Mouse (Mus musculus): ENCODE measurements around the gene Vps52. TPM values are rescaled to one million over a fixed set of nuclear protein-coding genes. Genes with fewer than 3 reads are reported as not detected.

Vps52 gene
- 10 to 100 TPM; 85.0 to 95.9 TPM for total RNA-seq (2021)

DNA sequence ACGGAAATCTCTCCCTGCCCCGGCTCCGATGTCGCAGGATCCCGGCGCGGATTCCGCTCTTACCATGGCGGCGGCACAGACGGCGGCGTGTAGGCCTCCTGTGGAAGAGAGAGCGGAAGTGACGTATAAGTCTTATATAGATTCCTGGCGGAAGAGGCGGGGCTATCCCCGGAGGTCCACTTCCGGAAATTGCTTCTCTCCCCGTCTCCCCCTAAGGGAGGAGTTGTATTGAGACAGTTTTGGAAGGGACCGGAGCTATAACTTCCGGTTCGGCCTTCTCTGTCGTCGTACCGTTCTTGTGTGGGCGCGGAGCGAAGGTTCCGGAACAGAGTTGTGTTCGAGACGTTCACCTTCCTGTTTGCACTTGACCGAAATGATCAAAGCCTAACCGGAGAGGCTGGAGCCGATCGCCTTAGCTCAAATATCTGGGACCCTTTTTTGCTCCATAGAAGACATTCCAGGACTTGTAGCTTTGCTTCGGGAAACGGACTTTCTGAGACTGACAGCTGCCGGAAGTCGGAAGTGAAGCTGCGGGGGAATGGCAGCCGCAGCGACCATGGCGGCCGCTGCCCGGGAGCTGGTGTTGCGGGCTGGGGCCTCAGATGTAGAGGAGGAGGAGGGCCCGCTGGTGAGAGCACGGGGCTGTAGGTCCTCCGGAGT, at the start of gene Vps52, which contains the start of gene Rps18:
Vps52 (plus strand) TSS at position 258 of the 660 bp plus-strand sequence.
Rps18 (minus strand) TSS at position 447 of the 660 bp plus-strand sequence.
- peak; percentile 91 for DNase-seq (ENCODE audit: extremely low spot score in 1 of 2, low spot score in 1 of 2)

DNA sequence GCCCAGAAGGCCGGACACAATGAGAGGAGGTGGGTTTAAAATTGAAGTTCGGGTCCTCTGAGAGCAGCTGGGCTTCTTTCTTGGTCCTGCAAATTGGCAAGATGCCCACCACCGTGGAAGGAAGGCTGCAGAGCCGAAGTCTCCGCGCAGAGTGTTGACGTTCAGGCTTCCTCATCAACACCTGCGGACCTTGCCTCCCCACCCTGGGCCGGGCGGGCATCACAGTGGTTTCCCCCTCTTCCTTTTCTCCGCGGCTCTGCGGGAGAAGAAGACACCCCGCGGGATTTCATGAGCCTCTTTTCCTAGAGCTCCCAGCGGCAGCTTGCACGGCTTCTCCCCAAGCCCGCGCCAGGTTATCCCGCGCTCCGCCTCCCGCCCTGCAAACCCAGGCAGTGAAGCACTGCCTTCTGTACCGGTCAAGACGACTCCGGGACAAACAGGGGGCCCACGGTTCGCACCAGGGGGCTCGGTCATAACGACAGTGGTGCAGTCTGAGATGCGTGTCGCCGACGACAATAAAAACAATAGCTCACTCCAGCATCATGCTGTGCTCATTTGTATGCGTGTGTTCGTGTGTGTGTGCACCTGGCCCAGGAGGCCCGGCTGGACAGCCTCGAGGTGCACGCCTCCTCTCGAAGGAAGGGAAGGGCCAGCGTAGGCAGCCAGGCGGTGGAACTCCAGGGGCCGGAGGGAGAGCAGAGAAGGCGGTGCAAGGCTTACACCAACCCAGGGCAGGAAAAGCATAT, 47.1 kb upstream of the Vps52 start:
- DNase-seq (ENCODE audit: extremely low spot score in 1 of 2, low spot score in 1 of 2): peak; percentile 36 to 48

DNA sequence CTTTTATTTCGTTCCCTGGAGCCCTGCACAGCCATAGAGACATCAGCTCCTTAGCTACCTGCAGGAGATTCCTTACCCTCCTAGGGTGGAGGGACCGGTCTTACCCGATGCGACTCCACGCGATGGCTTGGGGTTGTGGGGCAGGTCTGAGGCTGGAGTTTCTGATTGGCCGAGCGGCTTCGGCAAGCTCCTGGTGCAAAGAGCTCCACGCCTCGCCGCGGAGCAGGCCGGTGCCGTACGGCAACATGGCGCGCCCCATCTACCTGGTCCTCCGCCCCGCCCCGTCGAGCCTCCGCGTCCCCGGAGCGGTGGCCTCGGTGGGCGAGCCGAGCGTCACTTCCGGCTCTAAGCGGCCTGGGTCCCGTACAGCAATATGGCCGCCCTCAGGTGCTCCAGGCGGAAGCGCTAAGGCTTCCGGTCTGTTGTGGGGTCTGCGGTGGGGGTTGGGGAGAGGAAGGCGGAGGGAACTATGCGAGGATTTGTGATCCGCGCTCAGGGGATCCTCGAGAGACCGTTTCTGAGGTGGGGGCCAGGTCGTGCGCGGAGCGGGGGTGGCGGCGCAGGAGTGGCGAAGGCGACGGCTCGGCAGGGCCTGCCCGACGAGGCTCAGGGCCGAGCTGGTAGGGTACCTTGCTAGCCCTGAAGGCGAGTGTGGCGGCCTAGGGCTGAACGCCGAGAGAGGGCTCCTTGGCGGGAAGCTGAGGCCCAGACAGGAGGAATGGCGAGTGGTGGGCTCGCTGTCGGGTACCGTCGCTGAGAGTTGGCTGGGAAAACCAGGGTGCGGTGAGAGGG, 46.3 kb upstream of the Vps52 start, which contains the start of gene Daxx:
Daxx (plus strand) TSS at position 338 of the 792 bp plus-strand sequence.
- peak; percentile 91 to 96 for DNase-seq (ENCODE audit: extremely low spot score in 1 of 2, low spot score in 1 of 2)

DNA sequence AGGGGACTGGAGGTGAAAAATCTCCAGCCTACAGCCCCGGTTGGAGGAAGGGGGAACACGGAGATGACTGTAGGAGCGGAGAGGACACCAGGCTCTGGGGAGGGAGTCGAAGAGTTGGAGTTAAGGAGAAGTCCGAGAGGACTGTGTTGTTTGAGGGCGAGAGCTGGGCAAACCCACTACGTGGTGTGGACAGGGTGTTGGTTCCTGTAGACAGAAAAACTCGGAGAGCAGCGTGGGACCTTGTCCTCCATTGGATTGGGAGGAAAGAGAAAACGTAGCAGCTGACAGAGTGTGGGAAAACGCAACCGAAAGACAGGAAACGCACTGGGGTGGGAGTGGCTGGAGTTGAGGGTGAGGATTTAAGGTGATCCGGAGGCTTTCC, 45.8 kb upstream of the Vps52 start:
- DNase-seq (ENCODE audit: extremely low spot score in 1 of 2, low spot score in 1 of 2): no peak

DNA sequence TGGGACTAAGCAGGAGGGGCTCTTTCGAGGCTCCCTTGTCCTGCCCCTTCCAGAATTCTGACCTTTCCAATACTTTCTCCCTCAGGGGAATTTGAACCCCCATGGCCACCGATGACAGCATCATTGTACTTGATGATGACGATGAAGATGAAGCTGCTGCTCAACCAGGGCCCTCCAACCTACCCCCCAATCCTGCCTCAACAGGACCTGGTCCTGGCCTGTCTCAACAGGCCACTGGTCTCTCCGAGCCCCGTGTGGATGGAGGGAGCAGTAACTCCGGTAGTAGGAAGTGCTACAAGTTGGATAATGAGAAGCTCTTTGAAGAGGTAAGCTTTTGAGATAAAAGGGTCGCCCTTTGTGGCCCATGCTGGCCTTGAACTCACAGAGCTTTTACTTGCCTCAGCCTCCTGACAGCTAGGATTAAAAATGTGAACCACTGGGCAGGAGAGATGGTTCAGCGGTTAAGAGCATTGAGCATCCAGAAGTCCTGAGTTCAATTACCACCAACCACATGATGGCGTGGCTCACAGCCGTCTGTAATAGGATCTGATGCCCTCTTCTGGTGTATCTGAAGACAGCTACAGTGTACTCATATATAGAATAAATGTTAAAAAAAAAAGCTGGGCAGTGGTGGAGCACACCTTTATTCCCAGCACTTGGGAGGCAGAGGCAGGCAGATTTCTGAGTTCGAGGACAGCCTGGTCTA, 45.1 kb upstream of the Vps52 start:
- DNase-seq (ENCODE audit: extremely low spot score in 1 of 2, low spot score in 1 of 2): no peak

DNA sequence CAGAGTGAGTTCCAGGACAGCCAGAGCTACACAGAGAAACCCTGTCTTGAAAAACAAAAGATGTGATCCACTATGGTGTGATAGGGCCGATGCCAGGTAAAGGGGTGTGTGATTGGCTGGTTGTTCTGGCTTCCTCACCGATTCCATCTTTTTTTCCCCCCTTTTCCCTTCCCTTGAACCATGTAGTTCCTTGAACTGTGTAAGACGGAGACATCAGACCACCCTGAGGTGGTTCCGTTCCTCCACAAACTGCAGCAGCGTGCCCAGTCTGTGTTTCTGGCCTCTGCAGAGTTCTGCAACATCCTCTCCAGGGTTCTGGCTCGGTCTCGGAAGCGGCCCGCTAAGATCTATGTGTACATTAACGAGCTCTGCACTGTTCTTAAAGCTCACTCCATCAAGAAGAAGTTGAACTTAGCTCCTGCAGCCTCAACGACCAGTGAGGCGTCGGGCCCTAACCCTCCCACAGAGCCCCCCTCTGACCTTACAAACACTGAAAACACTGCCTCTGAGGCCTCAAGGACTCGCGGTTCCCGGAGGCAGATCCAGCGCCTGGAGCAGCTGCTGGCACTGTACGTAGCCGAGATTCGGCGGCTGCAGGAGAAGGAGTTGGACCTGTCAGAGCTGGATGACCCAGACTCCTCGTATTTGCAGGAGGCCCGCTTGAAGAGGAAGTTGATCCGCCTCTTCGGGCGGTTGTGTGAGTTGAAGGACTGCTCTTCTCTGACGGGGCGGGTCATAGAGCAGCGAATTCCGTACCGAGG, 44.4 kb upstream of the Vps52 start:
- DNase-seq (ENCODE audit: extremely low spot score in 1 of 2, low spot score in 1 of 2): no peak

DNA sequence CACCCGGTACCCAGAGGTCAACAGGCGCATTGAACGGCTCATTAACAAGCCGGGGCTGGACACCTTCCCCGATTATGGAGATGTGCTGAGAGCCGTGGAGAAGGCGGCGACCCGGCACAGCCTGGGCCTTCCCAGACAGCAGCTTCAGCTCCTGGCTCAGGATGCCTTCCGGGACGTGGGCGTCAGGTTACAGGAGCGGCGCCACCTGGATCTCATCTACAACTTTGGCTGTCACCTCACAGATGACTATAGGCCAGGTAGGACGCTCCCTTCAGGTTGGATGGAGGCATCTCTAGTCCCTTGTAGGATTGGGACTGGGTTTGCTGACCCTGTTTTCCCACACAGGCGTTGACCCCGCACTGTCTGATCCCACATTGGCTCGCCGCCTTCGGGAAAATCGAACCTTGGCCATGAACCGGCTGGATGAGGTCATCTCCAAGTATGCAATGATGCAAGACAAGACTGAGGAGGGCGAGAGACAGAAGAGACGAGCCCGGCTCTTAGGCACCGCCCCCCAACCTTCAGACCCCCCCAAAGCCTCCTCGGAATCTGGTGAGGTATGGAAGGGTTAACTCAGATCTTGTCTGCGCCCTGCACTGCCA, 43.7 kb upstream of the Vps52 start:
- no peak for DNase-seq (ENCODE audit: extremely low spot score in 1 of 2, low spot score in 1 of 2)

DNA sequence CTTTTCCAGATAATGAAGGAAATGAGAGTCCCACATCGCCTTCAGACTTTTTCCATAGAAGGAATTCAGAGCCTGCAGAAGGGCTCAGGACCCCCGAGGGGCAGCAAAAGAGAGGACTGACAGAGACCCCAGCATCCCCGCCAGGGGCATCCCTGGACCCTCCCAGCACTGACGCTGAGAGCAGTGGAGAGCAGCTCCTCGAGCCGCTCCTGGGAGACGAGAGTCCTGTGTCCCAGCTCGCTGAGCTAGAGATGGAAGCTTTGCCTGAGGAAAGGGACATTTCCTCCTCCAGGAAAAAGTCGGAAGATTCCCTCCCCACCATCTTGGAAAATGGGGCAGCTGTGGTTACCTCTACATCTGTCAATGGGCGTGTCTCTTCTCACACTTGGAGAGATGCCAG, 42.3 kb upstream of the Vps52 start:
- no peak for DNase-seq (ENCODE audit: extremely low spot score in 1 of 2, low spot score in 1 of 2)

DNA sequence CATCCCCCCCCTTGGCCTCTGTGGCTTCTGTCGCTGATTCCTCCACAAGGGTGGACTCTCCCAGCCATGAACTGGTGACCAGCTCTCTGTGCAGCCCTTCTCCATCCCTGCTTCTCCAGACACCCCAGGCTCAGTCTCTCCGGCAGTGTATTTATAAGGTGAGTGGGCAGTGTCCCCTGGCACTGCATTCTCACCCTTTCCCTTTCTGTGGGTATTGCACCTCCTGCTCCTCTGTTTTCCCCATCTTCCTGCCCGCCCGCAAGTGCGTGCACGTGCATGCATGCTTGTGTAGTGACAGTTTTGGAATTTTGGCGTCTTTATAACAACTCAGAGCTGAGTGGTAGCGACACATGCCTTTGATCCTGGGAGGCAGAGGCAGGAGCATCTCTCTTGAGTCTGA, 41.7 kb upstream of the Vps52 start:
- no peak for DNase-seq (ENCODE audit: extremely low spot score in 1 of 2, low spot score in 1 of 2)

DNA sequence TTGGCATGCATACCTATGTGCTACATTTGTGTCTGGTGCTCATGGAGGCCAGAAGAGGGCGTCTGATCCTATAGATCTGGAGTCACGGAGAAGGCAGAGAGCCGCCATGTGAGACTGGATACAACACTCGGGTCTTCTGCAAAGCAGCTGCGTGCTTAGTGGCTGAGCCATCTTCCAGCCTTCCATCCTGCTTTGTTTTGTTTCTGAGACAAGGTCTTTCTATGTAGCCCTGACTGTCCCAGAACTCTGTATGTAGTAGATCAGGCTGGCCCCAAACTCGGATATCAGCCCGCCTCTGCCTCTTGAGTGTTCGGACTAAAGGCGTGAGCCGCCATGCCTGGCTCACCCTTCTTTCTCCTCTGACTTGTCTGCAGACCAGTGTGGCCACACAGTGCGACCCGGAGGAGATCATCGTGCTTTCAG, 40.6 kb upstream of the Vps52 start:
- DNase-seq (ENCODE audit: extremely low spot score in 1 of 2, low spot score in 1 of 2): no peak

DNA sequence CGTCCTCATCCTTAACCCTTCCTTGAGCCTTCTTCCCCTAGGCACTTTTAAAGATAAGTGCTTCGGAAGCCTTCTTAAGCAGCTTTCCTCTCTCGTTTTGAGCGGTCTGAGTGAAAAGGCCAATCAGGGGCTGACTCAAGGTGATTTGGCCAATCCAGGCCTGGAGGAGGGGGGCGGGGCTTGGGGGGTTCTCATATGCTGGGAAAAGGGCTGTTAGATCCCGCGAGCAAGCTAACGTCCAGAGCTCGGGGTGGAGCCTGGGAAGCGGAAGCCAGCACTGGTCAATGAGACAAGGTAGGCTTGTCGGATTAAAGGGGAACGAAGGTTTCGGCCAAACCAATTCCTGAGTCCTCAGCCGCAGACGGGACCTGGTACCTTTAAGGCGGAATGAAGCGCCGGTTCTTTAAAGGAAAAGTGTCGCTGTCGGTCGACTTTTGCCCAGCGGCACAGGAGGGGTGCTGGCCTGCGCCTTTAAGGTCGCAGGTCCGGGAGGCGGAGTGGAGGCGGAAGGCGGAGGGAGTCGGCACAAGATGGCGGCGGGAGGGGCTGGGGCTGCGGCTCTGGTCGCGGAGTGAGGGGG, 39.9 kb upstream of the Vps52 start, which contains the start of the genes Tapbp and Zbtb22:
Tapbp (plus strand) TSS at position 229 of the 580 bp plus-strand sequence.
Zbtb22 (plus strand) TSS at position 234 of the 580 bp plus-strand sequence.
- DNase-seq (ENCODE audit: extremely low spot score in 1 of 2, low spot score in 1 of 2): peak; percentile 83 to 85

DNA sequence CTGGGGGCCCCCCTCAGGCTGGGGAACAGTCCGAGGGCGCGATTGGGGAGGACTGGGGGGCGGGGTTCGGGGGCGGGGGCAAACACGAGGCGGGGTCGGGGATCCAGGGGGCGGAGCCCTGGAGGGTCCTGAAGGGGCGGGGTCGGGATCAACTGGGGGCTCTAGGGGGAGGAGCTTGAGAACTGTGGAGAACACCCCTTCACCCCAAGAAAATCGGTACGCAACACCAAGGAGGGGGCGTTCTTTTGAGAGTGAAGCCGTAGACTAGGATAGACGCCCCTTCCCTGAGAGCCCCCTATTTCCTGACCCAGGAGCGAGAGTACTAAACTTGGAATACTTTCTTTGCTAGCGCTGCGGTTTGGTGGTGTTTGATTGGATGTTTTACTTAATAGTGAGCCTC, 39.3 kb upstream of the Vps52 start:
- no peak for DNase-seq (ENCODE audit: extremely low spot score in 1 of 2, low spot score in 1 of 2)

DNA sequence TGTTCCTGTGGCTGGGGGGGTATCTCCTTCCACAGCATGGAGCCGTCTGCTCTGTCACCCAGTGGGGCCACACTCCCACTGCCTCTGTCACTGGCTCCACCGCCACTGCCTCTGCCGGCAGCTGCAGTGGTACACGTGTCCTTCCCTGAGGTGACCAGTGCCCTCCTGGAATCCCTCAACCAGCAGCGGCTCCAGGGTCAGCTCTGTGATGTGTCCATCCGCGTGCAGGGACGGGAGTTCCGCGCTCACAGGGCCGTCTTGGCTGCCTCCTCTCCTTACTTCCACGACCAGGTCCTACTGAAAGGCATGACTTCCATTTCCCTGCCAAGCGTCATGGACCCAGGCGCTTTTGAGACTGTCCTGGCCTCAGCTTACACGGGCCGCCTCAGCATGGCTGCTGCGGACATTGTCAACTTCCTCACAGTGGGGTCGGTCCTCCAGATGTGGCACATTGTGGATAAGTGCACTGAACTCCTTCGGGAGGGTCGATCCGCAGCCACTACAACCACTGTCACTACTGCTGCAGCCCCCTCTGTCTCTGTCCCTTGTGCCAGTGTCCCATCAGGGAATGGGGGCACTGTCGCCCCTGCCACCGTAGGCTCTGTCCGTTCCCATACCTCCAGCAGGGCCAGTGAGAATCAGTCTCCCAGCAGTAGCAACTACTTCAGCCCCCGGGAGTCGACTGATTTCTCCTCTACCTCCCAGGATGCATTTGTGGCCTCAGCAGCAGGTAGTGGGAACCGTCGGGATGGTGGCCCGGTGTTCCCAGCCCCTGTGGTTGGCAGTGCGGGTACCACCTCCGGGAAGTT, 38.6 kb upstream of the Vps52 start:
- DNase-seq (ENCODE audit: extremely low spot score in 1 of 2, low spot score in 1 of 2): no peak

DNA sequence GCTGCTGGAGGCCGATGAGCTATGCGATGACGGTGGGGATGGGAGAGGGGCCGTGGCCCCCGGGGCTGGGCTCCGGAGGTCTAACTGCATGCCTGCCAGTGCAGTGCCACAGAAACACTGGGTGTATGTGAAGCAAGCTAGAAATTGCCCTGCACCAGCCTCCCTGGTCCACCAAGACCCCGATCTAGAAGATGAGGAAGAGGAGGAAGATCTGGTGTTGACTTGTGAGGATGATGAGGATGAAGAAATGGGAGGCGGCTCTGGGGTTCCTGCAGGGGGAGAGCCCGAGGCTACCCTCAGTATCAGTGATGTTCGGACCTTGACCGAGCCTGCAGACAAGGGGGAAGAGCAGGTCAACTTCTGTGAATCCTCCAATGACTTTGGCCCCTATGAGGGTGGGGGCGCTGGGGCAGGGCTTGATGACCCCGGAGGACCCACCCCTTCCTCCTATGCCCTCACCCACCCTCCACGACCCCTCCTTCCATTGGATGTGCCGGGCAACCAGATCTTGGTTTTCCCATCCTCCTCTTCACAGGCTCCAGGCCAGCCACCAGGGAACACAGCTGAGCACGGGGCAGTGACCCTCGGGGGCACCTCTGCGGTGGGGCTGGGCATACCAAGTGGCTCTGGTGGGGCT, 37.8 kb upstream of the Vps52 start:
- no peak for DNase-seq (ENCODE audit: extremely low spot score in 1 of 2, low spot score in 1 of 2)

DNA sequence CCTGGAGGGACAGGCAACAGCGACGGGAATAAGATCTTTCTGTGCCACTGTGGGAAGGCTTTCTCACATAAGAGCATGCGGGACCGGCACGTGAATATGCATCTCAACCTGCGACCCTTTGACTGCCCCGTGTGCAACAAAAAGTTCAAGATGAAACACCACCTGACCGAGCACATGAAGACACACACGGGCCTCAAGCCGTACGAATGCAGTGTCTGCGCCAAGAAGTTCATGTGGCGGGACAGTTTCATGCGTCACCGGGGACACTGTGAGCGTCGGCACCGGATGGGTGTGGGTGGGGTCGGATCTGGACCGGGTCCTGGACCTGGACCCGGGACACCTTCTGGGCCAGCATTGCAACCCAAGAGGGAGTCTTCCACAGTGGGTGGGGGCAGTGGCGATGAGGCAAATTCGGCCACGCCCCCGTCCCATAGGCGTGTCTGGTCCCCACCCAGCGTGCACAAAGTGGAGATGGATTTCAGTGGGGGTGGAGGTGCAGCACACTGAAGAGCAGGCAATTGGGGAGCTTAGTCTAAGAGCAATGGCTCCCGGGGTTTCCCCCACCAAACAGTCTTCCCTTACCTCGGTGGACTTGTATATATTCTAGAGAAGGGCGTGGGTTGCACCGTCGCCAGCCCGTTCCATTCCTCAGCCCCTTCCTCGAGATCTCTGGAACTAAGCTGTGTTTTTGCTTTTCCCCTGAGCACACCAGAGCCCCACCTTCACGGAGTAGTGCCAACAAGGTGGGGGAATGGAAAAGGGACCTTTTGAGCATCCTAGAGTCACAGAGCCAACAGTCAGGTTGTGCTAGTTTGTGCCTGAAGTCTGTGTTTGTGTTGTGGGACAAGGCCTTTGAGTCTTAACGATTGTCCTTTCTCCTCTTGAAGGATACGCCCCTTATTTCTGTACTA, 37.1 kb upstream of the Vps52 start:
- DNase-seq (ENCODE audit: extremely low spot score in 1 of 2, low spot score in 1 of 2): no peak
